Mouse (Mus musculus): ENCODE results near the gene Cela3b. TPM values are rescaled to one million over a fixed set of nuclear protein-coding genes. Genes with fewer than 3 reads are reported as not detected.

The Cela3b gene
- total and polyA plus RNA-seq, 3 experiments: not detected

DNA sequence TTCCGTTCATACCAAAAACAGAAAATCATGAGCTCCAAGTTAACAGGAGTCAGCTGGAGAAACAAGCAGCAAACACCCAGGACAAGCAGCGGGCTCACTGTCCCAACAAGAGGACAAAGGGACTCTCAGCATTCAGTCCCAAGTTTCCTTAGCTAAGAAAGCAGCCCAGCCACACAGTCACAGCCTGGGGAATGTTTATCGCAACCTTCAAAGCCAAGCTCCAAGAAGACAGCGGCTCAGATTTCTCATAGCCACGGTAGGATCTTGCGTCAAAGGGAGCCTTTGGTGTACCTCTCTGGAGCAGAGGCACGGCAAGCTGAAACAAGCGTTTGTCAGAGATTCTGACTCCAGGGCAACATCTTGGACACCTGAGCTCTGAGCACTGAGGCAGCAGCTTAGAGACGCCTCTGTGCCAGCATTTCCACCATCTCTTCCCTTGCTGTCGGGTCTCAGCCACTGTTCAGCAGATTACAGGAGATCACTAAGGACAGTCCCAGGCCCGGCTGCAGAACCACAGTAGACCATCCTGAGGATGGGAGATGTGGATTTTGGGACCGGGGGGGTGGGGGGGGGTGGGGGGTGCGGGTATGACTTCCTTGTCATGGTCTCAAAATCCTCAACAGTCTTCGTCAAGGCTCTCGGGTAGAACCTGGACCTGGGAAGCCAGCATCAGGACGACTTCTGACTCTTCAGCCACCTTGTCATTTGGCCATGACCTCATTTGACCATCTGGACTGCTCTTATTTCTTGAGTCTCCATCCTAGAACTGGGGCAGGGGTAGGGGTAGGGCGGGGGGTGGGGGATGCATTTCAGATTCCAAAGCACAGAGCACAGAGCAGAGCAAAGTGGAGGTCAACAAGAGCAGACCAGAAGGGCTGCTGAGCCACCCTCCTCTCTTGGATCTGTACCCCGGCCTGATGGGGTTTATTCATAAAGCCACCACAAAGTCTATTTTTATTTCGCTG is 54.7 kb downstream of the Cela3b start:
- TF ChIP-seq HCFC1 (IDR thresholded peaks at IDR 0.05; ENCODE audit: low read depth, low read length) (no peak), ZNF384 (IDR thresholded peaks at IDR 0.05; ENCODE audit: low read depth, low read length) (no peak), SIN3A (IDR thresholded peaks at IDR 0.05; ENCODE audit: low read length) (no peak), TBP (conservative IDR thresholded peaks at IDR 0.05; ENCODE audit: low read depth, low read length) (no peak), MAFK (IDR thresholded peaks at IDR 0.05; ENCODE audit: insufficient replicate concordance, low read length) (no peak), CHD1 (IDR thresholded peaks at IDR 0.05; ENCODE audit: low read depth, low read length) (no peak), EP300 (IDR thresholded peaks at IDR 0.05; ENCODE audit: low read length) (no peak), TCF12 (IDR thresholded peaks at IDR 0.05; ENCODE audit: low read depth, low read length) (no peak), IRF4 (IDR thresholded peaks at IDR 0.05; ENCODE audit: low read depth, low read length) (no peak), BHLHE40 (IDR thresholded peaks at IDR 0.05; ENCODE audit: low read depth, low read length) (no peak), E2F4 (IDR thresholded peaks at IDR 0.05; ENCODE audit: insufficient replicate concordance, low read depth, low read length) (no peak), CTCF (conservative IDR thresholded peaks at IDR 0.05 in 1 of 2, IDR thresholded peaks at IDR 0.05 in 1 of 2; ENCODE audit: low read depth in 2 of 2, low read length in 2 of 2) (no peak), ELF1 (IDR thresholded peaks at IDR 0.05; ENCODE audit: low read depth, low read length) (no peak), JUND (conservative IDR thresholded peaks at IDR 0.05; ENCODE audit: low read depth, low read length) (no peak), GABPA (IDR thresholded peaks at IDR 0.05; ENCODE audit: insufficient replicate concordance, low read depth, low read length) (no peak)
- Histone ChIP-seq H3K9me3 (replicated peaks; ENCODE audit: low read length) (no peaks in the 10 kb centered on the region), H3K9ac (ENCODE audit: insufficient read depth, low read depth) (no peak overlapping the region), H3K4me1 (ENCODE audit: control insufficient read depth in 1 of 2, insufficient read depth in 2 of 2) (peaks cover 5 to 11% of the 10 kb centered on the region in 2 experiments), H3K27me3 (replicated peaks) (no peaks in the 10 kb centered on the region), H3K36me3 (replicated peaks in 1 of 2; ENCODE audit: control insufficient read depth in 1 of 2, insufficient read depth in 1 of 2, low read length in 1 of 2) (peaks cover 0 to 11% of the 10 kb centered on the region in 2 experiments), H3K4me2 (ENCODE audit: insufficient read depth, low read depth, poor library complexity, severe bottlenecking) (no peak overlapping the region), H3K4me3 (replicated peaks in 1 of 3; ENCODE audit: low read depth in 2 of 3, low read length in 2 of 3, poor library complexity in 1 of 3) (no peak overlapping the region), H3K79me2 (replicated peaks; ENCODE audit: control insufficient read depth, extremely low read depth, insufficient read depth, poor library complexity, severe bottlenecking) (peaks cover under 1% of the 10 kb centered on the region; the same call in 1 of the 2 replicates), H3K27ac (ENCODE audit: insufficient read depth, low read depth) (no peak overlapping the region)
- dilution Hi-C loops (cut with MboI; ENCODE audit: extremely low pct_ligation_motif_present, extremely low pct_unique_long_range_greater_than_20kb, low sequenced_read_pairs): no loop called here
- in situ Hi-C loops (cut with MboI; ENCODE audit: low pct_ligation_motif_present, low pct_unique_long_range_greater_than_20kb, low sequenced_read_pairs): no loop called here
- DNase-seq (ENCODE audit: extremely low read depth): no peak

DNA sequence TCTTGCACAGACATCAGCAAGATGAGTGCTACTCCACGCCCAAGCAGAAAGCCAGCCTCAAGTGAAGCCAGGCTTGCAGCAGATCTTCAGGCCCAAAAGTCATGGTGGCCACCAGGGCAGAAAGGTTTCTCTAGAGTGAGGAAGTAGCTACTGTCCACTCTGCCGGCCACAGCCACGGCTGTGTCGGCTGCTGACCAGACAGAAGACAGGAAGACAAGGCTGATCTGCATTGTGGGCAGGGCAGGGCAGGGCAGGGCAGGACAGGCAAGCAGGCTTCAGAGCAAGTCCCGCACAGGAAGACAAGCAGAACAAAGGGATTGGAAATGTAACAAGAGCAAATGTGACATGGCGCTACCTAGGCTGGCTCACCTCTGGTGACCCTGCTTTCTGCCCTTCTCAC is 56.6 kb downstream of the Cela3b start:
- dilution Hi-C loops (cut with MboI; ENCODE audit: extremely low pct_ligation_motif_present, extremely low pct_unique_long_range_greater_than_20kb, low sequenced_read_pairs) (no loop called here), in situ Hi-C loops (cut with MboI; ENCODE audit: low pct_ligation_motif_present, low pct_unique_long_range_greater_than_20kb, low sequenced_read_pairs) (no loop called here)

More for the DNA sequence above, 56.6 kb downstream of the Cela3b start:
- H3K27ac ChIP-seq (ENCODE audit: insufficient read depth, low read depth): no peak overlapping the region
- no peaks in the 10 kb centered on the region for H3K9me3 ChIP-seq (replicated peaks; ENCODE audit: low read length)
- H3K4me2 ChIP-seq (ENCODE audit: insufficient read depth, low read depth, poor library complexity, severe bottlenecking): no peak overlapping the region
- H3K36me3 ChIP-seq (replicated peaks in 1 of 2; ENCODE audit: control insufficient read depth in 1 of 2, insufficient read depth in 1 of 2, low read length in 1 of 2): peaks cover 0 to 3% of the 10 kb centered on the region in 2 experiments
- no peaks in the 10 kb centered on the region for H3K27me3 ChIP-seq (replicated peaks)
- H3K4me3 ChIP-seq (replicated peaks in 1 of 3; ENCODE audit: low read depth in 2 of 3, low read length in 2 of 3, poor library complexity in 1 of 3): no peak overlapping the region
- no peak for DNase-seq (ENCODE audit: extremely low read depth)
- H3K9ac ChIP-seq (ENCODE audit: insufficient read depth, low read depth): no peak overlapping the region
- TF ChIP-seq POLR2A (IDR thresholded peaks at IDR 0.05; ENCODE audit: low read depth, low read length): no peak
- no peak for TF ChIP-seq GABPA (IDR thresholded peaks at IDR 0.05; ENCODE audit: insufficient replicate concordance, low read depth, low read length)
- no peak for TF ChIP-seq EP300 (IDR thresholded peaks at IDR 0.05; ENCODE audit: low read length)
- no peak for TF ChIP-seq RCOR1 (conservative IDR thresholded peaks at IDR 0.05; ENCODE audit: low read depth, low read length)
- TF ChIP-seq KAT2A (IDR thresholded peaks at IDR 0.05; ENCODE audit: insufficient replicate concordance, low read length): no peak
- no peak for TF ChIP-seq IRF4 (IDR thresholded peaks at IDR 0.05; ENCODE audit: low read depth, low read length)
- no peak for TF ChIP-seq POLR2AphosphoS2 (IDR thresholded peaks at IDR 0.05; ENCODE audit: low read depth, low read length)
- TF ChIP-seq SIN3A (IDR thresholded peaks at IDR 0.05; ENCODE audit: low read length): no peak
- no peak for TF ChIP-seq CHD2 (IDR thresholded peaks at IDR 0.05; ENCODE audit: low read length)
- no peak for TF ChIP-seq ETS1 (conservative IDR thresholded peaks at IDR 0.05; ENCODE audit: low read depth, low read length)
- TF ChIP-seq PAX5 (IDR thresholded peaks at IDR 0.05; ENCODE audit: low read length): no peak
- no peak for TF ChIP-seq MEF2A (IDR thresholded peaks at IDR 0.05; ENCODE audit: borderline replicate concordance, low read depth, low read length)
- no peak for TF ChIP-seq TCF12 (IDR thresholded peaks at IDR 0.05; ENCODE audit: low read depth, low read length)
- no peak for TF ChIP-seq E2F4 (IDR thresholded peaks at IDR 0.05; ENCODE audit: insufficient replicate concordance, low read depth, low read length)
- no peak for TF ChIP-seq MXI1 (IDR thresholded peaks at IDR 0.05; ENCODE audit: low read depth, low read length)
- no peak for TF ChIP-seq MAFK (IDR thresholded peaks at IDR 0.05; ENCODE audit: insufficient replicate concordance, low read length)
- TF ChIP-seq SMC3 (IDR thresholded peaks at IDR 0.05; ENCODE audit: low read depth, low read length): no peak
- no peak for TF ChIP-seq NELFE (IDR thresholded peaks at IDR 0.05; ENCODE audit: low read depth, low read length)
- no peak for TF ChIP-seq USF2 (conservative IDR thresholded peaks at IDR 0.05; ENCODE audit: low read depth, low read length)
- no peak for TF ChIP-seq MYC (IDR thresholded peaks at IDR 0.05; ENCODE audit: low read depth, low read length)
- no peaks in the 10 kb centered on the region for H3K79me2 ChIP-seq (replicated peaks; ENCODE audit: control insufficient read depth, extremely low read depth, insufficient read depth, poor library complexity, severe bottlenecking)
- H3K4me1 ChIP-seq (ENCODE audit: control insufficient read depth in 1 of 2, insufficient read depth in 2 of 2): peaks cover 11% of the 10 kb centered on the region in 2 experiments
